Mouse (Mus musculus) limb, embryonic 14.5 days (tissue): ENCODE data around the gene Gramd1b. TPM values are rescaled to one million over a fixed set of nuclear protein-coding genes. Genes with fewer than 3 reads are reported as not detected.

ENCODE experiments used
- ATAC-seq: fragments of 200-750 bp; cut with Nextera tagmentation; 2 replicates; pipeline ENCODE4 v1.8.0; 2017; ENCODE audit warnings: low read depth, moderate number of reproducible peaks, moderate TSS enrichment; ENCODE audit not compliant: low FRiP score
- DNase-seq: peaks from one replicate; pipeline ENCODE4 v3.0.0-alpha.2; 2015; ENCODE audit warnings: low spot score
- H3K27ac ChIP-seq: fragments of 300-500 bp; sonication (generic); replicated peaks from 2 replicates; pipeline ENCODE4 v1.5.1; 2014; ENCODE audit warnings: low read depth, mild to moderate bottlenecking, low read length, moderate library complexity, mixed read lengths
- H3K27me3 ChIP-seq: fragments of 300-500 bp; sonication (generic); 2 replicates; pipeline ENCODE4 v1.6.1; 2014; ENCODE audit warnings: low read length, mixed read lengths; ENCODE audit not compliant: control insufficient read depth, insufficient read depth
- H3K36me3 ChIP-seq: fragments of 300-500 bp; sonication (generic); 2 replicates; pipeline ENCODE4 v1.6.1; 2014; ENCODE audit warnings: mild to moderate bottlenecking, low read length, moderate library complexity, mixed read lengths; ENCODE audit not compliant: control insufficient read depth, insufficient read depth
- H3K4me1 ChIP-seq: fragments of 300-500 bp; sonication (generic); 2 replicates; pipeline ENCODE4 v1.6.1; 2014; ENCODE audit warnings: antibody characterized with exemption, low read length, mixed read lengths; ENCODE audit not compliant: control insufficient read depth, insufficient read depth
- H3K4me2 ChIP-seq: fragments of 300-500 bp; sonication (generic); replicated peaks from 2 replicates; pipeline ENCODE4 v1.6.1; 2014; ENCODE audit warnings: low read depth, mild to moderate bottlenecking, low read length, moderate library complexity; ENCODE audit not compliant: severe bottlenecking
- H3K4me3 ChIP-seq: fragments of 300-500 bp; sonication (generic); replicated peaks from 2 replicates; pipeline ENCODE4 v1.5.1; 2014; ENCODE audit warnings: low read length
- H3K9ac ChIP-seq: fragments of 300-500 bp; sonication (generic); 2 replicates; pipeline ENCODE4 v1.6.1; 2014; ENCODE audit warnings: mild to moderate bottlenecking, low read depth, low read length, moderate library complexity; ENCODE audit not compliant: severe bottlenecking
- H3K9me3 ChIP-seq: fragments of 300-500 bp; sonication (generic); 2 replicates; pipeline ENCODE4 v1.6.1; 2016; ENCODE audit warnings: low read length; ENCODE audit not compliant: control insufficient read depth
- POLR2A ChIP-seq: fragments of 200-500 bp; IDR thresholded peaks from 2 replicates; pipeline ENCODE4 v1.8.0; 2012; ENCODE audit warnings: inconsistent platforms, mild to moderate bottlenecking, moderate library complexity, borderline replicate concordance; ENCODE audit not compliant: insufficient read depth, insufficient read length; ENCODE audit errors: extremely low read depth
- WGBS: fragments of 180-500 bp; shearing (Covaris S2); extraction: QIAGEN DNeasy Blood & Tissue Kit; methylation state at CpG from one replicate; pipeline ENCODE4 v1.1.7; 2014; 5-methylcytosine and 5-hydroxymethylcytosine counted together
- polyA plus RNA-seq, 2 experiments: library from polyadenylated mRNA; depleted of rRNA in 1 of 2; stranded (reverse) in 1 of 2; unstranded in 1 of 2; fragments of >200 nt; fragmentation: Nextera tagmentation in 1 of 2; extraction: Ambion mirVana in 1 of 2; gene quantifications; 2 replicates each; pipeline versions ENCODE4 v1.2.1 to v1.2.3; 2012 to 2014

Gene Gramd1b
- polyA plus RNA-seq, 2 experiments = 3.6 to 11.3 TPM

DNA sequence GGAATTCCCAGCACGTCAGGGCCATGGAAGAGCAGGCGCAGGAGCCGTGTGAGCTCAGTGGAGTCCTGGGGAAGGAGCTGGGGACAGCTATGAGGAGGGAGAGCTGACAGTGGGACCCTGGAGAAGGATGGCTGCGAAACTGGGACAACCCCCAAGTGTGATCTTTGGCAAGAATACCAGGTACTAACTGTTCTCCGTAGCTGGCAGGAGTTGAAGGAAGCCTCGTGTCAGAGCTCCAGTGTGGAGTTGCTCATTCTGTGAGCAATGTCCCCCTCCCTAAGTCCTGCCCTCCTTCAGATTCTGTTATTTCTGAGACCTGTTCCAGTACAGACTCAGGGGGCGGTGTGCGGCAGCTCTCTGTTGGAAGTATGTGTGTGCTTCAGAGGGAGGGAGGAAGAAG, 36.9 kb upstream of the Gramd1b start:
- H3K27ac ChIP-seq = no peak overlapping the region
- H3K9me3 ChIP-seq = no peaks in the 10 kb centered on the region
- H3K9ac ChIP-seq = no peak overlapping the region
- ATAC-seq (no peak), DNase-seq (no peak)
- H3K27me3 ChIP-seq = no peaks in the 10 kb centered on the region
- no peaks in the 10 kb centered on the region for H3K36me3 ChIP-seq
- no peaks in the 10 kb centered on the region for H3K4me1 ChIP-seq
- no peak overlapping the region for H3K4me3 ChIP-seq
- 65% methylated on average over 8 of the region's 8 CpGs for WGBS
- no peak overlapping the region for H3K4me2 ChIP-seq
- TF ChIP-seq POLR2A = no peak

GRCm38 (mm10) chr9:40563750-40564149, 32.6 kb upstream of the Gramd1b start:
- Histone ChIP-seq H3K36me3 (no peaks in the 10 kb centered on the region), H3K4me3 (no peak overlapping the region), H3K9me3 (no peaks in the 10 kb centered on the region), H3K9ac (no peak overlapping the region), H3K4me2 (no peak overlapping the region), H3K27ac (no peak overlapping the region), H3K4me1 (no peaks in the 10 kb centered on the region), H3K27me3 (no peaks in the 10 kb centered on the region)
- no peak for TF ChIP-seq POLR2A
- DNase-seq (no peak), ATAC-seq (no peak)

DNA sequence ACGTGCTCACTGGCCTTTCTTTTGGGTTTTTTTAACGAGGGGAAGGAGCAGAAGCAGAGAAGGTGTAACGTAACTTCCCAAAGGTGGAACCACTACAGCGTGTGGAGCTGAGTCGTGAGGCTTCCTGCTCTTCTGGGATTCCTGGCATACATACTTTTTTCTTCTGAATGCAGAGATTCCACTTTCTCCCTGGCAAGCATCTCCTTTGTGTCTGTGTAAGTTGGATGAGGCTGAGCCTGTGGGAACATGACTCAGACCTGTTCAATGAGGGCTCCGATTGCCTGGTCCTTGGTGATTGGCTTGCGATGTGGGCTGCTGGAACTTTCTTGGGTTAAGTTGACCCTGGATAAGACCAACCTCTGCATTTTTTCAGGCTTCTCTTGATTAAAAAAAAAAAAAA, 28.5 kb upstream of the Gramd1b start:
- Histone ChIP-seq H3K9ac (no peak overlapping the region), H3K4me1 (no peaks in the 10 kb centered on the region), H3K4me3 (no peak overlapping the region), H3K4me2 (no peak overlapping the region), H3K9me3 (no peaks in the 10 kb centered on the region), H3K27ac (no peak overlapping the region), H3K36me3 (no peaks in the 10 kb centered on the region), H3K27me3 (no peaks in the 10 kb centered on the region)
- DNase-seq (no peak), ATAC-seq (no peak)
- WGBS = 69% methylated on average over 7 of the region's 7 CpGs
- TF ChIP-seq POLR2A = no peak

GRCm38 (mm10) chr9:40557796-40558195, 26.6 kb upstream of the Gramd1b start:
- DNase-seq (no peak), ATAC-seq (no peak)
- H3K9me3 ChIP-seq = no peaks in the 10 kb centered on the region
- no peak overlapping the region for H3K4me2 ChIP-seq
- TF ChIP-seq POLR2A = no peak
- WGBS = 92% methylated on average over 5 of the region's 5 CpGs
- no peak overlapping the region for H3K27ac ChIP-seq
- no peak overlapping the region for H3K4me3 ChIP-seq
- no peak overlapping the region for H3K9ac ChIP-seq
- no peaks in the 10 kb centered on the region for H3K27me3 ChIP-seq
- no peaks in the 10 kb centered on the region for H3K4me1 ChIP-seq
- no peaks in the 10 kb centered on the region for H3K36me3 ChIP-seq

- DNase-seq (no peak), ATAC-seq (no peak)
- no peak overlapping the region for H3K27ac ChIP-seq
- no peaks in the 10 kb centered on the region for H3K36me3 ChIP-seq
- H3K4me1 ChIP-seq = no peaks in the 10 kb centered on the region
- H3K27me3 ChIP-seq = no peaks in the 10 kb centered on the region
- H3K9me3 ChIP-seq = no peaks in the 10 kb centered on the region
- no peak overlapping the region for H3K4me2 ChIP-seq
- H3K4me3 ChIP-seq = no peak overlapping the region
- no peak overlapping the region for H3K9ac ChIP-seq
- TF ChIP-seq POLR2A = no peak
- 69% methylated on average over 4 of the region's 4 CpGs for WGBS
Observed at GRCm38 (mm10) chr9:40556396-40556795, 25.2 kb upstream of the Gramd1b start.

- Histone ChIP-seq H3K27ac (no peak overlapping the region), H3K36me3 (no peaks in the 10 kb centered on the region), H3K4me2 (no peak overlapping the region), H3K9me3 (no peaks in the 10 kb centered on the region), H3K4me1 (no peaks in the 10 kb centered on the region), H3K4me3 (no peak overlapping the region), H3K27me3 (no peaks in the 10 kb centered on the region), H3K9ac (no peak overlapping the region)
- TF ChIP-seq POLR2A = no peak
- DNase-seq (no peak), ATAC-seq (no peak)
- 62% methylated on average over 5 of the region's 5 CpGs for WGBS
Observed at GRCm38 (mm10) chr9:40555243-40555642, 24.1 kb upstream of the Gramd1b start.
